Mouse (Mus musculus) erythroblast, embryonic 14.5 days (primary cell): ENCODE measurements at regions not wholly inside any gene's neighbourhood (a gene's known extent, or its start where the extent isn't known, plus 50 kb on each side); places are given as distances from the start of the nearest gene placed in this dataset.
A peak's percentile ranks its signal among the peaks of the same experiment; 100 is the strongest.

Source experiments
- H3K27me3 ChIP-seq: 2 replicates; pipeline ENCODE4 v1.6.1; 2012; ENCODE audit warnings: inconsistent platforms; ENCODE audit not compliant: control insufficient read depth
- H3K36me3 ChIP-seq: 2 replicates; pipeline ENCODE4 v1.6.1; 2012; ENCODE audit warnings: mild to moderate bottlenecking, inconsistent platforms; ENCODE audit not compliant: control insufficient read depth
- H3K4me1 ChIP-seq: 2 replicates; pipeline ENCODE4 v1.6.1; 2012; ENCODE audit warnings: inconsistent platforms; ENCODE audit not compliant: control insufficient read depth
- H3K4me3 ChIP-seq: replicated peaks from 2 replicates; pipeline ENCODE3; 2012; ENCODE audit warnings: moderate library complexity, mild to moderate bottlenecking, inconsistent platforms
- H3K9me3 ChIP-seq: 2 replicates; pipeline ENCODE4 v1.6.1; 2012; ENCODE audit warnings: low read length, inconsistent platforms, mixed read lengths; ENCODE audit not compliant: control insufficient read depth
- GATA1 ChIP-seq: IDR thresholded peaks from 2 replicates; pipeline ENCODE4 v1.6.1; 2012; ENCODE audit warnings: low read length, inconsistent platforms, mixed read lengths
- TAL1 ChIP-seq: IDR thresholded peaks from 3 replicates; pipeline ENCODE4 v1.6.1; 2012; ENCODE audit warnings: low read length, inconsistent platforms, mixed read lengths

GRCm38 (mm10) chr17:84117756-84118155, 70.0 kb downstream of the Zfp36l2 start:
- Histone ChIP-seq H3K9me3 (no peaks in the 10 kb centered on the region), H3K27me3 (no peaks in the 10 kb centered on the region), H3K36me3 (no peaks in the 10 kb centered on the region; the same call in 1 of the 2 replicates), H3K4me1 (peaks cover 84% of the 10 kb centered on the region), H3K4me3 (peak overlapping the region; percentile 21)
- no peak for TF ChIP-seq GATA1
- TF ChIP-seq TAL1 = no peak

- TF ChIP-seq TAL1 (no peak), GATA1 (peak; percentile 24; the same call in 1 of the 2 replicates)
- H3K4me1 ChIP-seq = peaks cover 95% of the 10 kb centered on the region
- H3K9me3 ChIP-seq = no peaks in the 10 kb centered on the region
- peak overlapping the region; percentile 19 for H3K4me3 ChIP-seq
- H3K27me3 ChIP-seq = no peaks in the 10 kb centered on the region
- H3K36me3 ChIP-seq = no peaks in the 10 kb centered on the region; the same call in 1 of the 2 replicates
These were observed 71.1 kb downstream of the Zfp36l2 start for GRCm38 (mm10) chr17:84116340-84117279.

- no peaks in the 10 kb centered on the region for H3K9me3 ChIP-seq
- no peaks in the 10 kb centered on the region; the same call in 1 of the 2 replicates for H3K36me3 ChIP-seq
- no peak for TF ChIP-seq TAL1
- no peak for TF ChIP-seq GATA1
- no peak overlapping the region for H3K4me3 ChIP-seq
- peaks cover 96% of the 10 kb centered on the region for H3K4me1 ChIP-seq
- H3K27me3 ChIP-seq = no peaks in the 10 kb centered on the region
These were observed 71.8 kb downstream of the Zfp36l2 start for GRCm38 (mm10) chr17:84115957-84116339.

GRCm38 (mm10) chr17:84115133-84115532, 72.6 kb downstream of the Zfp36l2 start:
- H3K27me3 ChIP-seq = no peaks in the 10 kb centered on the region
- no peak overlapping the region for H3K4me3 ChIP-seq
- peaks cover 94% of the 10 kb centered on the region for H3K4me1 ChIP-seq
- H3K36me3 ChIP-seq = no peaks in the 10 kb centered on the region; the same call in 1 of the 2 replicates
- H3K9me3 ChIP-seq = no peaks in the 10 kb centered on the region
- no peak for TF ChIP-seq TAL1
- no peak for TF ChIP-seq GATA1

- H3K36me3 ChIP-seq = no peaks in the 10 kb centered on the region; the same call in 1 of the 2 replicates
- no peaks in the 10 kb centered on the region for H3K9me3 ChIP-seq
- no peak overlapping the region for H3K4me3 ChIP-seq
- no peaks in the 10 kb centered on the region for H3K27me3 ChIP-seq
- H3K4me1 ChIP-seq = peaks cover 87% of the 10 kb centered on the region
- TF ChIP-seq GATA1 = no peak
- no peak for TF ChIP-seq TAL1
These were observed 73.3 kb downstream of the Zfp36l2 start for GRCm38 (mm10) chr17:84114279-84114994.

GRCm38 (mm10) chr17:84113608-84114278, 74.0 kb downstream of the Zfp36l2 start:
- Histone ChIP-seq H3K27me3 (no peaks in the 10 kb centered on the region), H3K9me3 (no peaks in the 10 kb centered on the region), H3K4me3 (no peak overlapping the region), H3K36me3 (no peaks in the 10 kb centered on the region; the same call in 1 of the 2 replicates), H3K4me1 (peaks cover 80% of the 10 kb centered on the region)
- TF ChIP-seq GATA1 (no peak), TAL1 (no peak)

- Histone ChIP-seq H3K9me3 (no peaks in the 10 kb centered on the region), H3K27me3 (no peaks in the 10 kb centered on the region), H3K4me1 (peaks cover 68% of the 10 kb centered on the region), H3K4me3 (no peak overlapping the region), H3K36me3 (no peaks in the 10 kb centered on the region; the same call in 1 of the 2 replicates)
- TF ChIP-seq GATA1 (no peak), TAL1 (no peak)
These were observed 75.2 kb downstream of the Zfp36l2 start for GRCm38 (mm10) chr17:84112411-84113031.

- no peaks in the 10 kb centered on the region; the same call in 1 of the 2 replicates for H3K36me3 ChIP-seq
- peaks cover 61% of the 10 kb centered on the region for H3K4me1 ChIP-seq
- TF ChIP-seq TAL1 (no peak), GATA1 (no peak)
- H3K27me3 ChIP-seq = no peaks in the 10 kb centered on the region
- no peaks in the 10 kb centered on the region for H3K9me3 ChIP-seq
- no peak overlapping the region for H3K4me3 ChIP-seq
These were observed 75.9 kb downstream of the Zfp36l2 start for GRCm38 (mm10) chr17:84111787-84112370.
